Mouse (Mus musculus): ENCODE results near the gene H1f0.

- TF ChIP-seq GATA1 (IDR thresholded peaks at IDR 0.05; ENCODE audit: low read length) (peak; percentile 60), TAL1 (IDR thresholded peaks at IDR 0.05; ENCODE audit: low read length) (peak; percentile 62)
Observed at GRCm38 (mm10) chr15:79067631-79068030, 39.4 kb downstream of the H1f0 start.

Data from erythroblast, embryonic 14.5 days (primary cell).